Mouse (Mus musculus) lung, adult 2 months (tissue): ENCODE measurements around the gene Grm7.

Experiments
- CTCF ChIP-seq: fragments of 200-500 bp; IDR thresholded peaks from 2 replicates; pipeline ENCODE4 v1.5.1; 2011; ENCODE audit warnings: mild to moderate bottlenecking, low read length, control low read depth; ENCODE audit not compliant: insufficient read depth
- POLR2A ChIP-seq: fragments of 200-500 bp; IDR thresholded peaks from 2 replicates; pipeline ENCODE4 v1.6.1; 2011; ENCODE audit warnings: low read depth, mild to moderate bottlenecking, control low read depth, low read length, borderline replicate concordance; ENCODE audit errors: extremely low read depth

GRCm38 (mm10) chr6:110812214-110812613 is 166.8 kb downstream of the Grm7 start:
- TF ChIP-seq CTCF: no peak
- TF ChIP-seq POLR2A: no peak
